Mouse (Mus musculus) thymus, adult 18-20 months (tissue): Measurements from ENCODE around the gene Zfp967.
"Not testable (repeated sequence)": the region's sequence is repeated elsewhere in the genome, so short reads cannot be mapped to it uniquely, and the experiment has no call there.

Source experiments
- DNase-seq, 2 experiments: peaks; one replicate each; pipeline ENCODE4 v3.0.0; 2022; ENCODE audit warnings: mixed read lengths in 2 of 2

Gene Zfp967

GRCm38 (mm10) chr2:176520756-176521155 is at the start of gene Zfp967:
Gene Zfp967 (plus strand): TSS chr2:176521056.
- not testable (repeated sequence) for DNase-seq

GRCm38 (mm10) chr2:176486683-176487082 is 34.2 kb upstream of the Zfp967 start, which contains the start of gene Gm14434:
Gene Gm14434 (minus strand): TSS chr2:176486783.
- DNase-seq = not testable (repeated sequence)
